Mouse (Mus musculus): ENCODE data around the gene Wipf1. TPM values are rescaled to one million over a fixed set of nuclear protein-coding genes. Genes with fewer than 3 reads are reported as not detected.

The Wipf1 gene
- polyA plus RNA-seq, 1 experiment: 13.7 TPM

DNA sequence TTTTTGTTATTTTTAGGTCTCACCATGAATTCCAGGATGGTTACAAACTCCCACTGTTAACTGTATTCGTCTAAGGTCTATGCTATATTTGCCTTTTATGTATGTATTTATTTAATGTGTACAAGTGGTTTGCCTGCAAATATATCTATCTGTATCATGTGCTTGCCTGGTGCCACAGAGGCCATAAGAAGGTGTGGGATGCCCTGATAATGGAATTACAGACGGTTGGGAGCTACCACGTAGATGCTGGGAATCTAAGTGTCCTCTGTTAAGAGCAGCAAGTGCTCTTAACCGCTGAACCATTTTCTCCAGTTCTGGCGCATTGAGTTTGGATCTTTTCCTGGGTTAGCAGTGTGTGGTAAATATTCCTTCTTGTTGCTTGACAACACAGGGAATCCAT, 953 bp upstream of the Wipf1 start:
- Histone ChIP-seq H3ac (ENCODE audit: control insufficient read depth, insufficient read length) (no peak overlapping the region), H3K36me3 (ENCODE audit: control insufficient read depth, insufficient read depth) (no peaks in the 10 kb centered on the region), H3K4me2 (ENCODE audit: low read depth) (peak overlapping the region; percentile 92), H3K4me3 (peak overlapping the region; percentile 62), H3K79me2 (ENCODE audit: control insufficient read depth, insufficient read depth) (peaks cover 35% of the 10 kb centered on the region), H3K27me3 (ENCODE audit: control insufficient read depth, insufficient read depth, insufficient read length) (no peaks in the 10 kb centered on the region)
- TF ChIP-seq SRF (IDR thresholded peaks at IDR 0.05; ENCODE audit: control insufficient read depth, insufficient read length, low read depth) (no peak), TCF12 (IDR thresholded peaks at IDR 0.05; ENCODE audit: insufficient read depth, poor library complexity, severe bottlenecking) (no peak), TCF3 (IDR thresholded peaks at IDR 0.05; ENCODE audit: insufficient read length, low read depth) (no peak), POLR2AphosphoS2 (IDR thresholded peaks at IDR 0.05; ENCODE audit: insufficient read length, low read depth) (no peak), POLR2A (IDR thresholded peaks at IDR 0.05; ENCODE audit: insufficient read length, low read depth) (no peak), MYOD1 (IDR thresholded peaks at IDR 0.05; ENCODE audit: control insufficient read depth in 1 of 3, insufficient read length in 2 of 3, low read depth in 2 of 3) (no peak), REST (IDR thresholded peaks at IDR 0.05; ENCODE audit: insufficient read depth, insufficient read length) (no peak), MAX (IDR thresholded peaks at IDR 0.05; ENCODE audit: low read depth) (no peak), MYOG (IDR thresholded peaks at IDR 0.05; ENCODE audit: control insufficient read depth in 1 of 3, insufficient read depth in 1 of 3, insufficient read length in 2 of 3, low read depth in 2 of 3) (no peak)

DNA sequence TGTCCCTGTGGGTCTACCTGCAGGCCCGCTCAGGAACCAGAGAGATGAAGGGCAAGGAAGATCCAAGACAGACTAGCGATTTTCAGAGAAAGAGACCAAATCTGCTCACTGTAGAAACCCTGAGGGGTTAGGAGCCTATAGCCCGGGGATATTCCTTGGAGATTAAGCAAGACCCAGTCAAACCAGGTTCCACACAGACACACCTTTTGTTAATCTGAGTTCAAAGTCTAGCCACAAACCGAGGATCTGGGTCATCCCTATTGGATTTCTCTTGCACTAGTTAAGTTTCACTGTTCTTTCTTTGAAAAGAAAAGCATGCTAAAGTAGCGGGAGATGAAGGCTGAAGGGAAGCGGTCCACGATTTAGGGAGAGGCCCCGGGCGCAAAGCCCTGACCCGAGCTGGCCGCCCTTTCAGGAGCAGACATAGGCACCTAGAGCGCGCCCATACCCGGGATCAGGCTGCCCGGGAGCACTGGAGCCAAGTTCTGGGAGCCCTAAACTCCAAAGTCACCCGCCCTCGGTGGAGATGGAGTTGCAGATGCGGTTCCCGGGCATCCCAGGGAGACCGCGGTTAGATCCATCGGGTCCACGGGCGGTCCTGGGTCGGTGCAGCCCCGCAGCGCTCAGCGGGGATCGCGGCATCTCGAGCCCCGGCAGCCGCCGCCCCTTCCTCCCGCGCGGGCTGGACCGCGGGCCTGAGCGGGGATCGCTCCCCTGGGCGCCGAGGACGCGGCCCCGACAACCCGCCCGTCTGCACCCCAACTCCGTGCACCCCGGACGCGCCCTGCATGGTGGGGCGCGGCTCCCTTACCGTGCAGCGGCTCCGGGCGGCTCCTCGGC, 798 bp downstream of the Wipf1 start:
- H3ac ChIP-seq (ENCODE audit: control insufficient read depth, insufficient read length): peak overlapping the region; percentile 95
- H3K4me2 ChIP-seq (ENCODE audit: low read depth): peak overlapping the region; percentile 97
- no peaks in the 10 kb centered on the region for H3K27me3 ChIP-seq (ENCODE audit: control insufficient read depth, insufficient read depth, insufficient read length)
- peak overlapping the region; percentile 62 for H3K4me3 ChIP-seq
- TF ChIP-seq REST (IDR thresholded peaks at IDR 0.05; ENCODE audit: insufficient read depth, insufficient read length) (no peak), USF1 (IDR thresholded peaks at IDR 0.05; ENCODE audit: low read depth) (no peak), POLR2A (IDR thresholded peaks at IDR 0.05; ENCODE audit: insufficient read length, low read depth) (no peak), TCF12 (IDR thresholded peaks at IDR 0.05; ENCODE audit: insufficient read depth, poor library complexity, severe bottlenecking) (no peak), CEBPB (IDR thresholded peaks at IDR 0.05; ENCODE audit: insufficient read depth, poor library complexity, severe bottlenecking) (no peak), SRF (IDR thresholded peaks at IDR 0.05; ENCODE audit: control insufficient read depth, insufficient read length, low read depth) (no peak), MYOD1 (IDR thresholded peaks at IDR 0.05; ENCODE audit: control insufficient read depth in 1 of 3, insufficient read length in 2 of 3, low read depth in 2 of 3) (no peak), MAX (IDR thresholded peaks at IDR 0.05; ENCODE audit: low read depth) (no peak), E2F4 (IDR thresholded peaks at IDR 0.05; ENCODE audit: insufficient read depth) (no peak), TCF3 (IDR thresholded peaks at IDR 0.05; ENCODE audit: insufficient read length, low read depth) (no peak), MYOG (IDR thresholded peaks at IDR 0.05; ENCODE audit: control insufficient read depth in 1 of 3, insufficient read depth in 1 of 3, insufficient read length in 2 of 3, low read depth in 2 of 3) (no peak), POLR2AphosphoS2 (IDR thresholded peaks at IDR 0.05; ENCODE audit: insufficient read length, low read depth) (no peak)
- no peaks in the 10 kb centered on the region for H3K36me3 ChIP-seq (ENCODE audit: control insufficient read depth, insufficient read depth)
- H3K79me2 ChIP-seq (ENCODE audit: control insufficient read depth, insufficient read depth): peaks cover 52% of the 10 kb centered on the region

DNA sequence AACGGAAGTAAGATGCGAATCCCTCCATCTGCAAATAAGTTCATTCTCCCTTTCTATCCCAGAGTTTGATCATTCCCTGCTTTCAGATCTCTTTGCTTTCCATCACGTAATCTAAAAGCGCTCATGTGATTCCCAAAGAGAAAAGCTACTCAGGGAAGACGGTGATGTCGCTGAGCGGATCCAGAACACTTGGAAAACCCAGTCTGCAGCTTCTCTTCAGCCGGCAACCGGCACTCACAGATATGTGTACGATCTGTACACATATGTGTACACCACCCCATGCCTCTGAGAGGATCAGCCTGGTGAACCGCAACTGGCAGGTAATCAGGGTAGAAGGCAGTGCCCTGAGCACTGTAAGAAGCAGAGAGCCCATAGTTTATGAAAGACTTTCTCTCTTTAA, 1.6 kb downstream of the Wipf1 start:
- Histone ChIP-seq H3K4me3 (peak overlapping the region; percentile 62), H3K27me3 (ENCODE audit: control insufficient read depth, insufficient read depth, insufficient read length) (no peaks in the 10 kb centered on the region), H3K36me3 (ENCODE audit: control insufficient read depth, insufficient read depth) (no peaks in the 10 kb centered on the region), H3ac (ENCODE audit: control insufficient read depth, insufficient read length) (peak overlapping the region; percentile 95), H3K4me2 (ENCODE audit: low read depth) (peak overlapping the region; percentile 97), H3K79me2 (ENCODE audit: control insufficient read depth, insufficient read depth) (peaks cover 60% of the 10 kb centered on the region)
- TF ChIP-seq POLR2A (IDR thresholded peaks at IDR 0.05; ENCODE audit: insufficient read length, low read depth) (no peak), MYOG (IDR thresholded peaks at IDR 0.05; ENCODE audit: control insufficient read depth in 1 of 3, insufficient read depth in 1 of 3, insufficient read length in 2 of 3, low read depth in 2 of 3) (no peak), CEBPB (IDR thresholded peaks at IDR 0.05; ENCODE audit: insufficient read depth, poor library complexity, severe bottlenecking) (no peak), POLR2AphosphoS2 (IDR thresholded peaks at IDR 0.05; ENCODE audit: insufficient read length, low read depth) (no peak), MAX (IDR thresholded peaks at IDR 0.05; ENCODE audit: low read depth) (no peak), E2F4 (IDR thresholded peaks at IDR 0.05; ENCODE audit: insufficient read depth) (no peak), TCF3 (IDR thresholded peaks at IDR 0.05; ENCODE audit: insufficient read length, low read depth) (no peak)

DNA sequence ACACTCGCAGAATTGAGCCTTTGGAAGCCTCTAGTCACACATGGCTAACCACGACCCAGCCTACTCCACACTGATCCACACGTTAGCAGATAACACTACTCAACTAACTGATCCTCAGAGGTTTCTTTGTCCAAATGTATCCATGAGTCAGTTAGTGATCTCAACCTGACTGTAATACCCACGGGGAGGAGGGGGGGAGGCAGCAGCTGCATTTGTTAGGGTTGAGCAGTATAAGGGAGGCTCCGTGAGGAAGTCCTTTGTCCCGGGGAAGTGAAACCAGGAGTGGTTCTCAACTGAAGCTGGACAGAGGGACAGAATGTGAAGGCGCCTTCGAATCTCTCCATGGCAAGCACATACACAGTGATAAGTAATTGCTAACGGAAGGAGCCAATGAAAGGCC, 2.8 kb downstream of the Wipf1 start:
- Histone ChIP-seq H3K4me3 (peak overlapping the region; percentile 62), H3K79me2 (ENCODE audit: control insufficient read depth, insufficient read depth) (peaks cover 73% of the 10 kb centered on the region), H3ac (ENCODE audit: control insufficient read depth, insufficient read length) (no peak overlapping the region), H3K27me3 (ENCODE audit: control insufficient read depth, insufficient read depth, insufficient read length) (no peaks in the 10 kb centered on the region), H3K36me3 (ENCODE audit: control insufficient read depth, insufficient read depth) (no peaks in the 10 kb centered on the region), H3K4me2 (ENCODE audit: low read depth) (peak overlapping the region; percentile 97)
- TF ChIP-seq TCF12 (IDR thresholded peaks at IDR 0.05; ENCODE audit: insufficient read depth, poor library complexity, severe bottlenecking) (no peak), CEBPB (IDR thresholded peaks at IDR 0.05; ENCODE audit: insufficient read depth, poor library complexity, severe bottlenecking) (no peak), MYOD1 (IDR thresholded peaks at IDR 0.05; ENCODE audit: control insufficient read depth in 1 of 3, insufficient read length in 2 of 3, low read depth in 2 of 3) (peak; percentile 45 to 82 (median 80)), POLR2AphosphoS2 (IDR thresholded peaks at IDR 0.05; ENCODE audit: insufficient read length, low read depth) (peak; percentile 12), REST (IDR thresholded peaks at IDR 0.05; ENCODE audit: insufficient read depth, insufficient read length) (no peak), USF1 (IDR thresholded peaks at IDR 0.05; ENCODE audit: low read depth) (no peak), MYOG (IDR thresholded peaks at IDR 0.05; ENCODE audit: control insufficient read depth in 1 of 3, insufficient read depth in 1 of 3, insufficient read length in 2 of 3, low read depth in 2 of 3) (peak in 2 of 3 experiments; percentile 50 to 57), E2F4 (IDR thresholded peaks at IDR 0.05; ENCODE audit: insufficient read depth) (no peak), SRF (IDR thresholded peaks at IDR 0.05; ENCODE audit: control insufficient read depth, insufficient read length, low read depth) (peak; percentile 37), MAX (IDR thresholded peaks at IDR 0.05; ENCODE audit: low read depth) (peak; percentile 14), TCF3 (IDR thresholded peaks at IDR 0.05; ENCODE audit: insufficient read length, low read depth) (no peak), POLR2A (IDR thresholded peaks at IDR 0.05; ENCODE audit: insufficient read length, low read depth) (no peak)
